Mouse (Mus musculus) natural killer cell, adult 2 months (primary cell): ENCODE results near the gene Zfp185.

Experiments used
- DNase-seq, 2 experiments: peaks; one replicate each; pipeline ENCODE4 v3.0.0; 2022; ENCODE audit warnings: low spot score in 2 of 2

Zfp185 gene

GRCm38 (mm10) chrX:72986841-72987519 lies at the start of gene Zfp185:
Zfp185 (plus strand) TSS chrX:72987339.
- no peak for DNase-seq

DNA sequence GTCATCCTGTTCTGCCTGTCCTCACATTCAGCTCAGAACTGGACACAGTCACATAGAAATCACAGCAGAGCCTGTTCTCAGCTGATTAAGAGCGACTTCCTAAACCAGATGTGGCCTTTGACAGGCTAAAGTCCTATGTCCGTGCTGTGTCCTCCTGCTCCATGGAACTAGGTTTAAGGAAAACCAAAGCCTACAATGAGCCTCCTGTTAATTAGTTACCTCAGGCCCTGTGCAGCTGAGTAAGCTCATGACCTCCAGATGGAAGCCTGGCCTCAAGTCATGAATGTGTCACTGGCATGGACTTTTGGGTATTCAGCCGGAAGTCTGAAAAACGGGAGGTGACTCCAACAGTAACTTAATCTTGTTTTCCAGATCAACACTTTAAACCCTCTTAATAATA lies 33.7 kb upstream of the Zfp185 start:
- no peak for DNase-seq

DNA sequence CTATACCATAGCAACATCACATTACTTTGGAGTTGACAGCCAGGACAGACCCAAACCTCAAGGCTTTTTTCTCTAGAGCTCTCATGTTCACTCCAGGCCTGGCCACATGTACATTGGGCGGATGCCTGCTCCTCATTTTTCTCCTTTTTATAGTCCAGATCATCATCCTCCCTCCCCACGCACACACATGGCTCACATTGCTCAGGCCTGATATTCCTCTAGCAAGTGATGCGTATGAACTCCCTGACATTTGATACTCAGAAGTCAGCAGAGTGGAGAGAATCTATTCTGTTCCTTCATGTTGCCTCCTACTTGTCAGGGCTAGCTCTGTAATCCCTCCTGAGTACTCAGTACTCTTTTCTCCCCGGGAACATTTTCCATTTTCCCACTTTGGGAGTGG lies 30.7 kb upstream of the Zfp185 start:
- no peak for DNase-seq

DNA sequence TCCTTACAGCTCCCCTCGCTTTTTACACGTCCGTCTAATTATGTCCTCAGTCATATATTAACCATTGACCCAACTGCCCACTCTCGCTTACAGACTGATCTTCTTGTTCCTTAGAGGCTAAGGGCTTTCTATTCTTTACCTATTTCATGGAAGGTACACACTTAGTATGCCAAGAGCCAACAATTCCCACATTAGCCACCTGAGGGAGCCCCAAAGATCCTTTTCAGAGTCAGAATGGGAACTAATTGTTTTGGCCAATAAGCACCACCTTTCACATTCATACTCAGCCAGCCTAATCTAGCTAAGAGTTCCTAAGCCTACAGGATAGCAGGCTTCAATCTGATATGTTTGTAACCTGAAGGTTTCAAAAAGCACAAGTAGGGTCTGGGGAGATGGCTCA lies 26.7 kb upstream of the Zfp185 start:
- no peak for DNase-seq

- no peak for DNase-seq
These were observed 25.6 kb upstream of the Zfp185 start for GRCm38 (mm10) chrX:72961511-72961910.

- DNase-seq = no peak
These were observed 24.4 kb upstream of the Zfp185 start for GRCm38 (mm10) chrX:72962743-72963142.

DNA sequence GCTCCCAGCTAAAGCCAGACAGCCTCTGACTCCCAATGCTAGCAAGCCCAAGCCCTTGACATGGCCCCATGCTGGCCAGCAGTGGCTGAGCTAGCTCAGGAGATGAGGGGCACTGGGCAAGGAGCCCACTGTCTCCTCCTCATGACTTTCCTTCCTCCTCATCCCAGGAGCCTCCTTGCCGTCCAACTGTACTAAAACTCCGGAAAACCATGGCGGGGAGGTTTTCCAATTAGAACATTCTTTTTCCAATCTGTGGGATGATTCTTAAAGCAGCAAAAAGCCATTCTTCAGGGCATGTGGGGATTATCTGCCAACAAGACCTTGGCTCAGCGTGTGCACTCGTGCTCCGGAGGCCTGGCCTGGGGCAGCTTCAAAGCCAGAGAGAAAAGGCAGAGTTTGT lies 4.3 kb upstream of the Zfp185 start:
- no peak for DNase-seq

DNA sequence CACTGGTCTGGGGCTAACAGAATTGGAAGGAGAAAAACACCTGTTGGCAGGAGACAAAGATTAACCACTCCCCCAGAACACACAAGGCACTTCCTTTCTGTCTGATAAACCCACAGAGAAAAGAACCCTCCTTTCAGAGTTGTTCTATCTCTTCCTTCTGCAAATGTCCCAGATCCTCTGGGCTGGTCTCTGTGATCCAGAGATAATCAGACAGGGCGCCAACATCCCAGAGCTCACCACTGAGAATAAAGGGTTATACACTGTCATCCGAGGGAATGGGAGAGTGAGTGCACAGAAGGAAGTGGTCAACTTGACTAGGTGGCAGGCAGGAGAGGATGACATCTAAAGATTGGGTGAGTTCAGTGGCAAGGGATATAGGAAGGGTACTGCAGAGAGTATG lies 1.5 kb upstream of the Zfp185 start:
- no peak for DNase-seq

DNA sequence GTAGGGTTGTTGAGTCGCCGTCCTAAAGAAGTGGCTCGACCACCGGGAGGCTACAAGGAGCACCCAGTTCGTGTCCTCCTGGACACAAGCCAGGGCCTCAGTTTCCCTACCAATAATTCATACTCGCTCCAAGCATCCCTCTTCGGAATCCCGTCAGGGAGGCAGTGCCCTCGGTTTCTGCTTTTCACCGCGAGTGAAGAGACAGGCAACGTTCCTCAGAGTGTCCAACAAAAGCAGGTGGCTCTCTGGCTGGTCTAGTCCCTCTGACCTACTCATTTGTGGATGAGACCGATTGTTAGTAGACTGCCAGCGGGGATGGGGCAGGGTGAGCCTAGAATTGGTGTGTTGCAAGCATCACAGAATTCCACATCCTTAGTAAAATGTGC lies 374 bp downstream of the Zfp185 start:
- DNase-seq = no peak

GRCm38 (mm10) chrX:72988431-72988830 lies 1.3 kb downstream of the Zfp185 start:
- no peak for DNase-seq

DNA sequence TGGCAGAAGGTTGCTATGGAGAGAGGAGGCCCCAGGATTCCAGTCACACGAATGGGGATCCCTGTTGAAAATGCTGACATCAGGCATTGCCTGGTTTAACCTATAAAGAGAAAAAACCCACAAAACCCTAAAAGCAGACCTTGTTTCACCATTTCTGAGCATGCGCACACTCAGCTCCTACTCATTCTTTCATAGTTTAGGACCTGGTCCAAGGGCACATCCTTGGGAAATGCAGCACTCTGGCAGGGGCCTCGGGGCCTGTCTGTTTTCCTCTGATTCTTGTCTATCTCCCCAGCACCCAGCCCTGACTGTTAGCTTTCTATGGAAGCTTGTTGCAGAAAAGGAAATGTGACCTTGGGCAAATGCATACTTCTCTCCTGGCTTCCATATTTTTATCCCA lies 3.4 kb downstream of the Zfp185 start:
- no peak for DNase-seq

- DNase-seq = peak in 1 of 2 experiments; percentile 3
These were observed 5.3 kb downstream of the Zfp185 start for GRCm38 (mm10) chrX:72992291-72992919.

- DNase-seq = no peak
These were observed 8.4 kb downstream of the Zfp185 start for GRCm38 (mm10) chrX:72995542-72995941.

DNA sequence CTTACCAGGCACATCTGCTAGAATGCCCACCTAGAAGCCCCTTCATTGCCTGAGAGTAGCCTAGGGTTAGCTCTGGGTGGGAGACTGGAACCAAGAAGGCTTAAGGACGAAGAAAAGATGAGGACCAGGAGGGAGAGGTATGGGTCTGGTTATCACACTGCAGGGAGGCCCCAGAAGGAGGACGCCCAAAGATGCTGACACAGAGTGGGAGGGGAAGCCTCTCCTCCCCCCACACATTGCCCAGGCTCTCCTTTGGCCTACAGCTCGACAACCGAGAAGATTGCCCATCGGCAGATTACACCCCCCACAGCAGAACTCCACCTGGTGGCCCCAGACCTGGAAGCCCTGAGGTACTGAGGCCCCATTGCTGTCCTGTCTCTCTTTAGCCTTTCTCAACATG lies 16.0 kb downstream of the Zfp185 start:
- DNase-seq = no peak

GRCm38 (mm10) chrX:73005678-73006077 lies 18.5 kb downstream of the Zfp185 start:
- DNase-seq = no peak

DNA sequence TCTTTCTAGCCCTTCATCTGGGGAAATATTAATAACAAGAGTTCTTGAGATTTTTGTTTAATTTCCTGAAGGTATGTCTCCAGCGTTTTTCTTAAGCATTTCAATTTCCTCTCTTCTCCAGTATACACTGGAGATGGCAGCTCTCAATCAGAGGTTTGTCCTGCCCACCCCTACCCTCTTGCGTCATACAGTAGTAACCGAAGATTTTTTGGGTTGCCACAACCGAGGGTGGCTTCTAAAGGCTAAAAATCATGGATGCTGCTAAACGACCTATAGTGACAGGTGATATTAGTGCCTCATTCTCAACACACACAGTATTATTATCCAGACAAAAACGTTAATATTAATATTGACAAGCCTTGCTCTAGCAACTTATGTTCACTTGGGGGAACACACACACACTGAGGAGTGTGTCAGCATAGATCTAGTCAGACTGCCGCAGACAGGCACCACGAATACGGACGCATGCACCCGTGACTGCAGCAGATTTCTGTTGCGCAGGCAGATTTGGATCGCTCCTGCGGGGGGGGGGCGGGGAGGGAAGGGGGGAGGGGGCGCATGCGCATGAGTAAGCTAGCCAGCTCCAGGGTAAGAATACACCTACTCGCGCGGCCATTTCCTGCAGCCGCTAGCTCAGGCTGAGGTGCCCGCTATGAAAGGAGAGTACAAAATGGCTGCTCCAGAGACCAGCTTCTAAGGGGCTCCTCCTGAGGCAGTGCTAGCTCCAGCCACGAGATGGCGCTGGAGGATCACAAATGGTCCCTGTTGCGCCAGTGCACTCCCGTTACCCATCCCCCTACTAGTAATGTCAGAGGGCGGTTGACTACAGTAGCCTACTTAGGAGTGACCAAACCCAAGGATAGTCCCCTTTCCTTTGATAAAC lies 20.7 kb downstream of the Zfp185 start:
- peak; percentile 88 to 93 for DNase-seq

DNA sequence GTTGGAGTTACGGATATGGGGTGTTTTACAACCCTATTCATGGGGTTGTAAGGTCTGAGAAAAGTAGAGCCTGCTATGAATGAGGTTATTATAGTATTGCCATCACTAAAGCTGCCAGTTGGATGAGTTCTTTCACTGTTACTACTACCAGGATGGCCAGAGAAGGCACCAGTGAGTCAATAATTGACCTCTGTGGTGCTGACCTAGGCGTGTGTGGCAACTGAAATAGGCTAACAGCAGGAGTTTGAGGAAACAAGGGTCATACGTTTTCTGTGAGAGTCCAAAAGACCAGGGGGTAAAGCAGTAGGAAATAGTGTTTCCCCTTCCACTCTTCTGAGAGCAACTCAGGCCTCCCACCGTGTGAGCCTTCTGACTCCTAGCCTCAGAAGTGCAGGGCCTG lies 25.7 kb downstream of the Zfp185 start:
- DNase-seq = no peak

- DNase-seq = no peak
These were observed 49.9 kb downstream of the Zfp185 start, which contains the start of gene Pnma5 for GRCm38 (mm10) chrX:73037003-73037402. Pnma5 (minus strand) TSS chrX:73037103.

- DNase-seq = no peak
These were observed 51.7 kb downstream of the Zfp185 start for GRCm38 (mm10) chrX:73038831-73039230.

DNA sequence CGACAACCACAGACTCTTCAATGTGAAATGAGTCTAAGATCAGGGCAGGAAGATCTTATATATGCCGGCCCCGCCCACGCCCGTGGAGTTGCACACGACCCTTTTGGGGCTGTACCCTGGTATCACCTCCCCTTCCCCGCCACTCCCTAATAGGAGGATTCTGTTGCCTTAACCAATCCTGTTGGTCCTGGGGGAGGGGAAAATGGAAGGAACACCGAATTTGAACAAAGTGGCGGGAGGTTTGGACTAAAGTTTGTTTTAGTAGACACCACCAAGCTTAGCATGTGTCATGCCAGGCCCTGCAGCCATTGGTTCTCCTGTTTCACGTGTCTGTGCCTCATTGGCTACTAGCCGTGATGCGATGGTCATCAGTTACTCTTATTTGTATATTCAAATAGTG lies 52.5 kb downstream of the Zfp185 start:
- no peak for DNase-seq

DNA sequence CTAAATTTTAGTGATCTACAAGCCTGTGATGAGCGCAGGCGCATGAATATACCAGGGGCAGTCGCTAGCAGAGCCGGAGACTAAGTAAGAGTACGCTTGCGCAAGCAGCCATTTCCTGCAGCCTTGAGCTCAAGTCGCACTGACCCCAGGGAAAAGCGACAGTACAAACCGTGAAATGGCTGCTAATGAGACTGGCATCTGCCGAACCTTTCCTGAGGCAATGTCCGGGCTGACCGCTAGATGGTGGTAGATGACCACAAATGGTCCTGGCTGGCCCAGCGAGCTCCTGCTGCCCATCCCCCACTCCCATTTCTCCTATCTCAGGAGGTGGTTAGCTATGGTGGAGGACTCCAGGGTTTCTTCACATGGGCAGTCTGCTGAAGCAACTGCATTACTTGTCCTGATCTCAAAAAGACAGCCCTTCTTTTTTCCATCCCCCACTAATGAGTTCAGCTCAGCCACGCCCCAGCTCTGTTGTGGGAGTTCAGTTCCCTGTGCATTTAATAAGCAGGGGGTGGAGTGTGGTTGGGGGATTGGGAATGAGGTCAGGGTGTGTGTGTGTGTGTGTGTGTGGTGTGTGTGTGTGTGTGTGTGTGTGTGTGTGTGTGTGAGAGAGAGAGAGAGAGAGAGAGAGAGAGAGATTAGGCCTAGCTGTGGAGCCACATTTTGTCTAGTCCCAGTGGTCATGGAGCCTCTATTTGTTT lies 66.9 kb downstream of the Zfp185 start:
- peak; percentile 88 to 90 for DNase-seq

- no peak for DNase-seq
These were observed 74.4 kb downstream of the Zfp185 start for GRCm38 (mm10) chrX:73061528-73061927.
